Mouse (Mus musculus) cerebellum, adult 9-11 months (tissue): ENCODE results near the gene Ect2.

Experiments used
- DNase-seq: peaks from one replicate; pipeline ENCODE4 v3.0.0; 2022

The Ect2 gene

GRCm38 (mm10) chr3:27064886-27065285 lies 88.8 kb downstream of the Ect2 start:
- no peak for DNase-seq

GRCm38 (mm10) chr3:27063399-27064260 lies 90.0 kb downstream of the Ect2 start:
- no peak for DNase-seq

- DNase-seq = no peak
These were observed 93.2 kb downstream of the Ect2 start for GRCm38 (mm10) chr3:27060441-27060840.

GRCm38 (mm10) chr3:27059529-27060322 lies 94.0 kb downstream of the Ect2 start:
- DNase-seq = no peak

- DNase-seq = no peak
These were observed 98.2 kb downstream of the Ect2 start for GRCm38 (mm10) chr3:27055471-27055870.

GRCm38 (mm10) chr3:27054766-27055165 lies 98.9 kb downstream of the Ect2 start:
- DNase-seq = no peak
